Mouse (Mus musculus): ENCODE measurements around the gene Inpp5b. TPM values are rescaled to one million over a fixed set of nuclear protein-coding genes. Genes with fewer than 3 reads are reported as not detected.

Inpp5b gene
- polyA plus RNA-seq (2014; fragmentation: Illumina TruSeq; extraction: RNeasy Lipid Tissue Mini Kit (QIAGEN cat#74804); ENCODE audit: low read depth, low replicate concordance): 31.6 TPM

DNA sequence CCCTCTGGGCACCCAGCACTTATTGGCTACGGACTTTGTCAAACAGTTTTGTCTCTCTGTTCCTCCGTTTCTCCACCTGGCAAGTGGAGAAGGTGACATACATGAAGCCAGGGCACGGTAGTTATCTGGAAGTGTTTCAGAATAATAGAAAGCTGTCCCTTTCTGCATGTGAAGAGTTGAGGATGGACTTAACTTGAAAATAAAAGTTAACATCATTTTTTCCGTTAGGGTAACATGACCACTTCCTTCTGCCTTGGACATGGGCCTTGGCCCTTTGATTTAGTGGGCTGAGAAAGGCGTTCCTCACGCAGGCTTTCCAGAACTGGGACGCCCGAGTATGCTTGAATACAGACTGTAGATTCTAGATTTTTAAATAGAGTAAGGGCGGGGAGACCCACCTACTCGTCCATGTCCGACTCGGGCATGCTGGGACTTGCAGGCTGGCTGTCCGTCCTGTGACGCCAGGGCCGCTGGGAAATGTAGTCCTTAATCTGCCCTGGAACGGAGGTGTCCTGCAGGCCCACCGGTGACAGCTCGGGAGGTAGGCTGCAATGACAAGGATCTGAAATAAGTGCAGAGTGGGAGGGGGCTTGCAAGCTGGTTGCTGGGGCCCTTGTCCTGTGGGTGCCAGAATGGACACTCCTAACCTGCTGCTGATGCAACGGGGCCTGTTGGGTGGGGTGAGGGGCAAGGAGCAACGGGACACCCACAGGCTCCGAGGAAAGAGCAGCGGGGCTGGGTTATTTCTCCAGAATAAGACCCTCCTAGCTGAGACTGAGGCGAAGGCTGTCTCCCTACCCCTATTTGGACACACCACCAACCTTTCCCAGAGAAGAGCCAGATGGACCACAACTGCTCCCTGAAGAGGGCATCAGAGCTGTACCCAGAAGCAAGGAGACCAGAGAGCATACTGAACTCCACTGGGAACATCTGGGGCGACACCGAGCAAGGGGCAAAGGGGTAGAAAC, at the start of gene Inpp5b:
TSS of gene Inpp5b (plus strand) at position 475 of the 968 bp plus-strand sequence.

GRCm38 (mm10) chr4:124693135-124693894, 48.3 kb upstream of the Inpp5b start, which contains the start of gene Utp11:
Gene Utp11 (minus strand): TSS chr4:124693600.

DNA sequence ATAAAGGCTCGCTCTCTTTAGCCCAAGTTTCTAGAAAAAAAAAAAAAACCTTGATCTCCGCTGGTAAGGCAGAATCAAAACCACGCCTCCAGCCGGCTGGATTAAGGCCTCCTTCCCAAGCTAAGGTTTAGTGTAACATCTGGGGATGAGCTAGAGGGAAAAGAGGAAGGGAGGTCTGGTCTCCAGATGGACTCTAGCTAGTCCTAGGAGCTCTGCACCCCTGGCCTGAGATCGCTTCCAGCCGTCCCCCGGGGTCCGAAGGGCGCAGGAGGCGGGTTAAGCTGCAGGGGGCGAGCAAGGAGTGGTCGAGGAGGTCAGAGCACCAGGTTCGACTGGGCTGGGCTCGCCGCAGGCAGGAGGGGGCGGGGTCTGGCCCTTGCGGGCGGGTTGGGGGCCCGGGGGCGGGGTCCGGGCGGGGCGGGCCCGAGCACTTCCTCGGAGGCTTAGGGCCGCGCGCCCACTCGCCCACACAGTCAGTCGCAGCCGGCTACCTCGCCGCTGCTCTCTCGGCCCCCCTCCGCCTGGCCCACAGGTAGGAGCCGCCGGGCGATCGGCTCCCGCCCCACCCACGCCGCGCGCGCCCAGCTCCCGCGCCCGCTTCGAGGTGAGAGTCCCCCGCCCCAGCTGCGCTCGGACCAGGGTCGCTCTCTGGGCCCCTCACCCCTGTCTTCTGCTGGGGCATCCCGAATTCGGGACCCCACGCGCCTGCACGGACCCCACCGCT, 41.2 kb upstream of the Inpp5b start, which contains the start of gene Fhl3:
TSS of gene Fhl3 (plus strand) at position 454 of the 724 bp plus-strand sequence.

GRCm38 (mm10) chr4:124714545-124715481, 26.8 kb upstream of the Inpp5b start, which contains the start of gene Sf3a3:
Gene Sf3a3 (plus strand): TSS chr4:124714776.

GRCm38 (mm10) chr4:124801552-124802308, 60.1 kb downstream of the Inpp5b start, which contains the start of gene Mtf1:
Gene Mtf1 (plus strand): TSS chr4:124802104.

DNA sequence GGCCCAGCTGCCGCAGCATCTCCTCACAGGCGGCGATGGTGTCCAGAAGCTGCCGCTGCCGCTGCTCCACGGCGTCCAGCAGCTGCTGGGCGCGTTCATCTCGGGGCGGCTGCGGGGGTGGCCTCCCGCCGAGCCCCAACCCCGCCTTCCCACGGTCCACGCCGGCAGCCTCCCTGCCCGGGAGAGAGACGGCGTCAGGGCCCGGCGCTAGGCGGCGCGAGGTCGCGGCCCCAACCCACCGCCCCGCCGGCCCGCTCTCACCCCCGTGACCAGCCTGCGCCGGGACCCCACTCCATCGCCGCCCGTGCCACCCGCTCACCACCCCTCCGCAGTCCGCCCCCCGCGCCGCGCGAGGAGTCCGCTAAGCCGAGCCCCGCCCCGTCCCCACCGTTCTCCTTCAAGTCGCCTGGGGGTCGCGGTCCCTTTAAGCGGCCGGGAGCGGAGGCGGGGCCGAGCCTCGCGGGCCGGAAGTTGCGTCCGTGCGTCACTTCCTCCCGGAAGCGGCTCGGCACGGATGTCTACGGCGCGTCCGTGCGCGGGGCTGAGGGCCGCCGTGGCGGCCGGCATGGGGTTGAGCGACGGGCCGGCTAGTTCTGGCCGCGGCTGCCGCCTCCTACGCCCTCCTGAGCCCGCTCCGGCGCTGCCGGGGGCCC, 108.7 kb downstream of the Inpp5b start, which contains the start of gene Yrdc:
TSS of gene Yrdc (plus strand) at position 419 of the 653 bp plus-strand sequence.

Other genes with a start within 250 kb of the Inpp5b start
- not detected for gene 3100002H09Rik, start 131.0 kb upstream of the Inpp5b start, polyA plus RNA-seq (2014; fragmentation: Illumina TruSeq; extraction: RNeasy Lipid Tissue Mini Kit (QIAGEN cat#74804); ENCODE audit: low read depth, low replicate concordance)
- not detected for gene Pou3f1, start 85.0 kb upstream of the Inpp5b start, polyA plus RNA-seq (2014; fragmentation: Illumina TruSeq; extraction: RNeasy Lipid Tissue Mini Kit (QIAGEN cat#74804); ENCODE audit: low read depth, low replicate concordance)
- 46.5 TPM for gene Utp11, start 48.2 kb upstream of the Inpp5b start, polyA plus RNA-seq (2014; fragmentation: Illumina TruSeq; extraction: RNeasy Lipid Tissue Mini Kit (QIAGEN cat#74804); ENCODE audit: low read depth, low replicate concordance)
- gene Fhl3, start 41.1 kb upstream of the Inpp5b start, polyA plus RNA-seq (2014; fragmentation: Illumina TruSeq; extraction: RNeasy Lipid Tissue Mini Kit (QIAGEN cat#74804); ENCODE audit: low read depth, low replicate concordance): 0.28 TPM
- 31.2 TPM for gene Sf3a3, start 27.1 kb upstream of the Inpp5b start, polyA plus RNA-seq (2014; fragmentation: Illumina TruSeq; extraction: RNeasy Lipid Tissue Mini Kit (QIAGEN cat#74804); ENCODE audit: low read depth, low replicate concordance)
- 12.0 TPM for gene Mtf1, start 60.3 kb downstream of the Inpp5b start, polyA plus RNA-seq (2014; fragmentation: Illumina TruSeq; extraction: RNeasy Lipid Tissue Mini Kit (QIAGEN cat#74804); ENCODE audit: low read depth, low replicate concordance)
- 19.3 TPM for gene Yrdc, start 108.8 kb downstream of the Inpp5b start, polyA plus RNA-seq (2014; fragmentation: Illumina TruSeq; extraction: RNeasy Lipid Tissue Mini Kit (QIAGEN cat#74804); ENCODE audit: low read depth, low replicate concordance)
- 1.7 TPM for gene 1110065P20Rik, start 109.3 kb downstream of the Inpp5b start, polyA plus RNA-seq (2014; fragmentation: Illumina TruSeq; extraction: RNeasy Lipid Tissue Mini Kit (QIAGEN cat#74804); ENCODE audit: low read depth, low replicate concordance)
- not detected for gene Maneal, start 120.3 kb downstream of the Inpp5b start, polyA plus RNA-seq (2014; fragmentation: Illumina TruSeq; extraction: RNeasy Lipid Tissue Mini Kit (QIAGEN cat#74804); ENCODE audit: low read depth, low replicate concordance)
- gene Epha10, start 139.0 kb downstream of the Inpp5b start, polyA plus RNA-seq (2014; fragmentation: Illumina TruSeq; extraction: RNeasy Lipid Tissue Mini Kit (QIAGEN cat#74804); ENCODE audit: low read depth, low replicate concordance): not detected
- 5.0 TPM for gene 9930104L06Rik, start 195.2 kb downstream of the Inpp5b start, polyA plus RNA-seq (2014; fragmentation: Illumina TruSeq; extraction: RNeasy Lipid Tissue Mini Kit (QIAGEN cat#74804); ENCODE audit: low read depth, low replicate concordance)
- 1.3 TPM for gene Cdca8, start 197.5 kb downstream of the Inpp5b start, polyA plus RNA-seq (2014; fragmentation: Illumina TruSeq; extraction: RNeasy Lipid Tissue Mini Kit (QIAGEN cat#74804); ENCODE audit: low read depth, low replicate concordance)
- gene Rspo1, start 244.6 kb downstream of the Inpp5b start, polyA plus RNA-seq (2014; fragmentation: Illumina TruSeq; extraction: RNeasy Lipid Tissue Mini Kit (QIAGEN cat#74804); ENCODE audit: low read depth, low replicate concordance): 0.57 TPM

Data from kidney, adult 10 weeks (tissue).